Mouse (Mus musculus): ENCODE measurements around the gene Nbl1. TPM values are rescaled to one million over a fixed set of nuclear protein-coding genes. Genes with fewer than 3 reads are reported as not detected.
A peak's percentile ranks its signal among the peaks of the same experiment; 100 is the strongest.

The Nbl1 gene
- total and polyA plus RNA-seq, 3 experiments: 0.89 to 2.0 (median 1.5) TPM

DNA sequence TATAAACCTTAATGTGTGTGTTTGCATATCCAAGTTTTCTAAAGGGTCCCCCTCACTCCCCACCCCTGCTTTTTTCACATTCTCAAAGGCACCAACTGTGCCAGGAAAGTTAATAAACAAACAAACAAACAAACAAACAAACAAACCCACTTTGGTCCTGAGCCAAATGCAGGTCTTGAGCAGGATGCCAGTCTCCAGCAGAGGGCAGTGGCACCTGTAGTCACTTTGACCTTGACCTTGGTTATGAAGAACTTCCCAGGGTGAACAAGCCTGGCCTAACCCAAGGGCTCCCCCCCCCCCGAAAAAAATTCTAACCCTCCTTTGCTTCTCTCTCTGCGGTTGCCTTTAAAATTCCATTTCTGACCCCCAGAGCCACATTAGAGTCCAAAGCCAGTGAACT lies 47.5 kb upstream of the Nbl1 start:
- DNase-seq (ENCODE audit: extremely low read depth): no peak
- no peak overlapping the region for H3K9ac ChIP-seq (ENCODE audit: insufficient read depth, low read depth)
- dilution Hi-C loops (cut with MboI; ENCODE audit: extremely low pct_ligation_motif_present, extremely low pct_unique_long_range_greater_than_20kb, low sequenced_read_pairs): no loop called here
- H3K9me3 ChIP-seq (replicated peaks; ENCODE audit: low read length): peaks cover 8% of the 10 kb centered on the region
- H3K4me3 ChIP-seq (replicated peaks in 1 of 3; ENCODE audit: low read depth in 2 of 3, low read length in 2 of 3, poor library complexity in 1 of 3): no peak overlapping the region
- peaks cover 0 to 4% of the 10 kb centered on the region in 2 experiments; a peak in 1 of 4 replicates for H3K4me1 ChIP-seq (ENCODE audit: control insufficient read depth in 1 of 2, insufficient read depth in 2 of 2)
- in situ Hi-C loops (cut with MboI; ENCODE audit: low pct_ligation_motif_present, low pct_unique_long_range_greater_than_20kb, low sequenced_read_pairs): no loop called here
- H3K27ac ChIP-seq (ENCODE audit: insufficient read depth, low read depth): no peak overlapping the region
- no peaks in the 10 kb centered on the region for H3K27me3 ChIP-seq (replicated peaks)
- TF ChIP-seq CTCF (conservative IDR thresholded peaks at IDR 0.05 in 1 of 2, IDR thresholded peaks at IDR 0.05 in 1 of 2; ENCODE audit: low read depth in 2 of 2, low read length in 2 of 2) (peak in 1 of 2 experiments; percentile 64; a peak in 2 of 4 replicates), JUND (conservative IDR thresholded peaks at IDR 0.05; ENCODE audit: low read depth, low read length) (no peak), POLR2AphosphoS2 (IDR thresholded peaks at IDR 0.05; ENCODE audit: low read depth, low read length) (no peak), SMC3 (IDR thresholded peaks at IDR 0.05; ENCODE audit: low read depth, low read length) (peak; percentile 59), RAD21 (IDR thresholded peaks at IDR 0.05; ENCODE audit: low read depth, low read length) (peak; percentile 54), ZC3H11A (IDR thresholded peaks at IDR 0.05; ENCODE audit: low read depth, low read length) (no peak)
- no peak overlapping the region for H3K4me2 ChIP-seq (ENCODE audit: insufficient read depth, low read depth, poor library complexity, severe bottlenecking)
- no peaks in the 10 kb centered on the region for H3K36me3 ChIP-seq (replicated peaks in 1 of 2; ENCODE audit: control insufficient read depth in 1 of 2, insufficient read depth in 1 of 2, low read length in 1 of 2)
- no peaks in the 10 kb centered on the region for H3K79me2 ChIP-seq (replicated peaks; ENCODE audit: control insufficient read depth, extremely low read depth, insufficient read depth, poor library complexity, severe bottlenecking)

DNA sequence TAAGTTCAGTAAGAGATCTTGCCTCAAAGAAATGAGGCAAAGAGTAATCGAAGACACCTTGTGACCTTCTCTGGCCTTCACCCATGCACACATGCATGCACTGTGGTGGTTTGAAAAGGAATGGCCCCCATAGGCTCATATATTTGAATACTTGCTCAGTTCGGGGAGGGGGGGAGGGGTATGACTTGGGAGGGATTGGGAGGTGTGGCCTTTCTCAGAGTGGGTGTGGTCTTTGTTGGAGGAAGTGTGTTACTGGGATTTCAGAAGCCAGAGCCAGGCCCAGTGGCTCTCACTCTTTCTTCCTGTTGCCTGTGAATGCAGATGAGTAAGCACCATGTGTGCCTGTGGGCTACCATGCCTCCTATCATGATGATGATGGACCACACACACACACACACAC lies 43.2 kb upstream of the Nbl1 start:
- H3K4me1 ChIP-seq (ENCODE audit: control insufficient read depth in 1 of 2, insufficient read depth in 2 of 2): peaks cover 7 to 18% of the 10 kb centered on the region in 2 experiments
- dilution Hi-C loops (cut with MboI; ENCODE audit: extremely low pct_ligation_motif_present, extremely low pct_unique_long_range_greater_than_20kb, low sequenced_read_pairs): no loop called here

DNA sequence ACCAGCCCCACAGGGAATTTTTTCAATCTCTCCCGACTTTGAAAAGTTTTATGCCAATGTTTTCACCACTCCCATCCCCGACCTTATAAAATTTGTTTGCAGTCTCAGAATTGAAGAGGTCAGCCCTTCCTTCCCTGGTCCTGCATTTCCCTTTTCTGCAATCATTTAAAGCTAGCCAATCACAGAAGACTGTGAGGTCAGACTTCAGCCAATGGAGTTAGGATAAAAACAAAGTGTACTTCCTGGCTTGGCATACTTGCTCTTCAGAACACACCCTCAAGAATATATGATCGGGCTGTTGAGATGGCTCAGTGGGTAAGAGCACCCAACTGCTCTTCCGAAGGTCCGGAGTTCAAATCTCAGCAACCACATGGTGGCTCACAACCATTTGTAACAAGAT lies 40.3 kb upstream of the Nbl1 start:
- H3K4me1 ChIP-seq (ENCODE audit: control insufficient read depth in 1 of 2, insufficient read depth in 2 of 2): peaks cover 9 to 36% of the 10 kb centered on the region in 2 experiments

More for the DNA sequence above, 43.2 kb upstream of the Nbl1 start:
- Histone ChIP-seq H3K4me2 (ENCODE audit: insufficient read depth, low read depth, poor library complexity, severe bottlenecking) (no peak overlapping the region), H3K27me3 (replicated peaks) (no peaks in the 10 kb centered on the region), H3K36me3 (replicated peaks in 1 of 2; ENCODE audit: control insufficient read depth in 1 of 2, insufficient read depth in 1 of 2, low read length in 1 of 2) (no peaks in the 10 kb centered on the region), H3K4me3 (replicated peaks in 1 of 3; ENCODE audit: low read depth in 2 of 3, low read length in 2 of 3, poor library complexity in 1 of 3) (no peak overlapping the region), H3K27ac (ENCODE audit: insufficient read depth, low read depth) (no peak overlapping the region), H3K9ac (ENCODE audit: insufficient read depth, low read depth) (no peak overlapping the region), H3K79me2 (replicated peaks; ENCODE audit: control insufficient read depth, extremely low read depth, insufficient read depth, poor library complexity, severe bottlenecking) (no peaks in the 10 kb centered on the region), H3K9me3 (replicated peaks; ENCODE audit: low read length) (peaks cover 8% of the 10 kb centered on the region)
- DNase-seq (ENCODE audit: extremely low read depth): peak; percentile 27
- in situ Hi-C loops (cut with MboI; ENCODE audit: low pct_ligation_motif_present, low pct_unique_long_range_greater_than_20kb, low sequenced_read_pairs): no loop called here
- no peak for TF ChIP-seq CHD1 (IDR thresholded peaks at IDR 0.05; ENCODE audit: low read depth, low read length)
- no peak for TF ChIP-seq NELFE (IDR thresholded peaks at IDR 0.05; ENCODE audit: low read depth, low read length)
- TF ChIP-seq RAD21 (IDR thresholded peaks at IDR 0.05; ENCODE audit: low read depth, low read length): no peak
- TF ChIP-seq EP300 (IDR thresholded peaks at IDR 0.05; ENCODE audit: low read length): no peak
- no peak for TF ChIP-seq USF2 (conservative IDR thresholded peaks at IDR 0.05; ENCODE audit: low read depth, low read length)
- TF ChIP-seq POLR2AphosphoS2 (IDR thresholded peaks at IDR 0.05; ENCODE audit: low read depth, low read length): no peak
- no peak for TF ChIP-seq KAT2A (IDR thresholded peaks at IDR 0.05; ENCODE audit: insufficient replicate concordance, low read length)
- TF ChIP-seq MAX (IDR thresholded peaks at IDR 0.05; ENCODE audit: low read length): no peak
- TF ChIP-seq JUND (conservative IDR thresholded peaks at IDR 0.05; ENCODE audit: low read depth, low read length): no peak
- no peak for TF ChIP-seq MAZ (IDR thresholded peaks at IDR 0.05; ENCODE audit: low read depth, low read length)
- TF ChIP-seq MEF2A (IDR thresholded peaks at IDR 0.05; ENCODE audit: borderline replicate concordance, low read depth, low read length): no peak
- no peak for TF ChIP-seq ZKSCAN1 (IDR thresholded peaks at IDR 0.05; ENCODE audit: borderline replicate concordance, low read depth, low read length)
- no peak for TF ChIP-seq ZC3H11A (IDR thresholded peaks at IDR 0.05; ENCODE audit: low read depth, low read length)
- TF ChIP-seq GABPA (IDR thresholded peaks at IDR 0.05; ENCODE audit: insufficient replicate concordance, low read depth, low read length): no peak
- TF ChIP-seq PAX5 (IDR thresholded peaks at IDR 0.05; ENCODE audit: low read length): no peak
- no peak for TF ChIP-seq RCOR1 (conservative IDR thresholded peaks at IDR 0.05; ENCODE audit: low read depth, low read length)
- TF ChIP-seq SMC3 (IDR thresholded peaks at IDR 0.05; ENCODE audit: low read depth, low read length): no peak
- TF ChIP-seq MYC (IDR thresholded peaks at IDR 0.05; ENCODE audit: low read depth, low read length): no peak
- no peak for TF ChIP-seq MXI1 (IDR thresholded peaks at IDR 0.05; ENCODE audit: low read depth, low read length)
- no peak for TF ChIP-seq JUN (IDR thresholded peaks at IDR 0.05; ENCODE audit: insufficient read depth, low read depth, low read length)

More for the DNA sequence above, 40.3 kb upstream of the Nbl1 start:
- Histone ChIP-seq H3K4me3 (replicated peaks in 1 of 3; ENCODE audit: low read depth in 2 of 3, low read length in 2 of 3, poor library complexity in 1 of 3) (no peak overlapping the region), H3K27ac (ENCODE audit: insufficient read depth, low read depth) (no peak overlapping the region), H3K27me3 (replicated peaks) (no peaks in the 10 kb centered on the region), H3K36me3 (replicated peaks in 1 of 2; ENCODE audit: control insufficient read depth in 1 of 2, insufficient read depth in 1 of 2, low read length in 1 of 2) (peaks cover 0 to 3% of the 10 kb centered on the region in 2 experiments), H3K79me2 (replicated peaks; ENCODE audit: control insufficient read depth, extremely low read depth, insufficient read depth, poor library complexity, severe bottlenecking) (peaks cover 27% of the 10 kb centered on the region), H3K9me3 (replicated peaks; ENCODE audit: low read length) (peaks cover 8% of the 10 kb centered on the region), H3K9ac (ENCODE audit: insufficient read depth, low read depth) (no peak overlapping the region), H3K4me2 (ENCODE audit: insufficient read depth, low read depth, poor library complexity, severe bottlenecking) (no peak overlapping the region)
- DNase-seq (ENCODE audit: extremely low read depth): no peak
- dilution Hi-C loops (cut with MboI; ENCODE audit: extremely low pct_ligation_motif_present, extremely low pct_unique_long_range_greater_than_20kb, low sequenced_read_pairs): no loop called here
- in situ Hi-C loops (cut with MboI; ENCODE audit: low pct_ligation_motif_present, low pct_unique_long_range_greater_than_20kb, low sequenced_read_pairs): loop anchor here (5.0 kb wide), 1 partner anchor 46 kb away; no protein-coding TSS in a partner anchor
- no peak for TF ChIP-seq SIN3A (IDR thresholded peaks at IDR 0.05; ENCODE audit: low read length)
- no peak for TF ChIP-seq JUN (IDR thresholded peaks at IDR 0.05; ENCODE audit: insufficient read depth, low read depth, low read length)
- no peak for TF ChIP-seq MAX (IDR thresholded peaks at IDR 0.05; ENCODE audit: low read length)
- TF ChIP-seq POLR2A (IDR thresholded peaks at IDR 0.05; ENCODE audit: low read depth, low read length): no peak
- no peak for TF ChIP-seq ZNF384 (IDR thresholded peaks at IDR 0.05; ENCODE audit: low read depth, low read length)
- TF ChIP-seq UBTF (IDR thresholded peaks at IDR 0.05; ENCODE audit: low read depth, low read length): no peak
- no peak for TF ChIP-seq MAFK (IDR thresholded peaks at IDR 0.05; ENCODE audit: insufficient replicate concordance, low read length)
- no peak for TF ChIP-seq HCFC1 (IDR thresholded peaks at IDR 0.05; ENCODE audit: low read depth, low read length)
- no peak for TF ChIP-seq POLR2AphosphoS2 (IDR thresholded peaks at IDR 0.05; ENCODE audit: low read depth, low read length)
- no peak for TF ChIP-seq JUND (conservative IDR thresholded peaks at IDR 0.05; ENCODE audit: low read depth, low read length)
- no peak for TF ChIP-seq MAZ (IDR thresholded peaks at IDR 0.05; ENCODE audit: low read depth, low read length)
- no peak for TF ChIP-seq CHD2 (IDR thresholded peaks at IDR 0.05; ENCODE audit: low read length)
